Mouse (Mus musculus): ENCODE results near the gene Mboat7. TPM values are rescaled to one million over a fixed set of nuclear protein-coding genes. Genes with fewer than 3 reads are reported as not detected.
"Not testable (repeated sequence)": the region's sequence is repeated elsewhere in the genome, so short reads cannot be mapped to it uniquely, and the experiment has no call there.

Mboat7 gene
- polyA plus RNA-seq, 1 experiment from 2014 or later = 40.7 TPM

DNA sequence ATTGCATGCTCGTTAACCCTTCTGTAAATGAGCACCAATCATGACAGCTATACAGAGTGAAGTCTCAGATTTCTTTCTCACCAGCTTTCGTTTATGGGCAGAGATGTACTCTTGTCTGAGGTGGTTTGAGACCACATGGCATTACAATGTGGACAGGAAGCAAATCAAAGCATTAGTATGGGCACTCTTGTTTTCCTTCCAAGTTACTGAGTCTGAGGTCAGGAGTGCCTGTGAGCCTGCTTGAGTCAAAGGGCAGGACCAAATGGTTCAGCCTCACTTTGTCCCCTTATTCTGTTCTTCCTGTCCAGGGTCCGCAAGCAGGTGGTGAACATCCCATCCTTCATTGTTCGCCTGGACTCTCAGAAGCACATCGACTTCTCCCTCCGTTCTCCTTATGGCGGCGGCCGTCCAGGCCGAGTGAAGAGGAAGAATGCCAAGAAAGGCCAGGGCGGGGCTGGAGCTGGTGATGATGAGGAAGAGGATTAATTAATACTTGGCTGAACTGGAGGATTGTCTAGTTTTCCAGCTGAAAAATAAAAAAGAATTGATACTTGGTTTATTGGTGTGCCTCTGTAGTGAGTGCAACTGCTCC is 13.1 kb upstream of the Mboat7 start:
- Histone ChIP-seq H3K9ac (peak overlapping the region; percentile 96), H3K36me3 (peaks cover 47% of the 10 kb centered on the region), H3K4me2 (peak overlapping the region; percentile 78), H3K9me3 (no peaks in the 10 kb centered on the region), H3K27ac (replicated peaks) (peak overlapping the region; percentile 33; the same call in 1 of the 2 replicates), H3K4me3 (peak overlapping the region; percentile 90), H3K4me1 (peaks cover 21% of the 10 kb centered on the region), H3K27me3 (replicated peaks) (no peaks in the 10 kb centered on the region)
- no peak for ATAC-seq (ENCODE audit: extremely low read depth, insufficient number of reproducible peaks, low FRiP score, low TSS enrichment)
- WGBS = 60% methylated on average over 11 of the region's 11 CpGs

DNA sequence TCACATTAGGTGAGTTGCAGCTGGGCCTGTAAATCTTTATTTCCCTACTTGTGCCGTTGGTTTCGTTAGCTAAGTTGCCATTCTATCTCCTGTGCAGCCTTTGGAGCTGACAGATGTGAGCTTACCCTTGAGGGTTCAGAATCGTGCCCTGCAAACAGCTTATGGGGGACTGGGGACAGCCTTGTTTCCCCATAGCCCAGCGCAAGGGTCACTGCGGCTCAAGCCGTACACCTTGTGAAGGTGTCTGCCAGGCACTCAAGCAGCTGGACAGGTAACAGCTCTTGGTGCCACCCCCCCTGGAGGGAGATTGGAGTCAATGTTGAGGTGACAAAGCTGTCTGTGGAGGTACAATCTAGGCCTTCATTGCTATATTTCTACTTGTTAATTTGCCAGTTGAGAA is 12.6 kb upstream of the Mboat7 start:
- Histone ChIP-seq H3K4me1 (peaks cover 21% of the 10 kb centered on the region), H3K9me3 (no peaks in the 10 kb centered on the region), H3K9ac (peak overlapping the region; percentile 96), H3K4me3 (peak overlapping the region; percentile 90), H3K4me2 (peak overlapping the region; percentile 78), H3K27me3 (replicated peaks) (no peaks in the 10 kb centered on the region), H3K36me3 (peaks cover 52% of the 10 kb centered on the region), H3K27ac (replicated peaks) (0 out of 2 replicates have a peak overlapping the region, but pooled peaks have one; percentile 33)
- ATAC-seq (ENCODE audit: extremely low read depth, insufficient number of reproducible peaks, low FRiP score, low TSS enrichment) = no peak
- 37% methylated on average over 6 of the region's 6 CpGs for whole genome bisulfite sequencing

DNA sequence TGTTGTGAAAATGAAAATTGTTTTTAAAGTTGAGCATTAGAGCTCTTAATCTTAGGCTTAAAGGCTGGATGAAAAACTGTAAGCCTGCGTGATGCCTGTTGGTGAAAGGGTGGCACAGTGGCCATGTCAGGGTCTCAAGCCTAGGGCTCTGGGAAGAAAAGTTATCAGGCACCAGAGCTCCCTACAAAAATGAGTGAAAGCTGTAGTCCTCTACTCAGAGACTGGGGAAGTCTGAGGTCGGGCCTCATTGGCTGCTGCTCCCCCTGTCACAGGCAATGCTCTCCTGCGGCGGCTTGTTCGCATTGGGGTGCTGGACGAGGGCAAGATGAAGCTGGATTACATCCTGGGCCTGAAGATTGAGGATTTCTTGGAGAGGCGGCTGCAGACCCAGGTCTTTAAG is 12.1 kb upstream of the Mboat7 start:
- H3K4me1 ChIP-seq = peaks cover 21% of the 10 kb centered on the region
- 11% methylated on average over 7 of the region's 7 CpGs for WGBS
- peaks cover 57% of the 10 kb centered on the region for H3K36me3 ChIP-seq

DNA sequence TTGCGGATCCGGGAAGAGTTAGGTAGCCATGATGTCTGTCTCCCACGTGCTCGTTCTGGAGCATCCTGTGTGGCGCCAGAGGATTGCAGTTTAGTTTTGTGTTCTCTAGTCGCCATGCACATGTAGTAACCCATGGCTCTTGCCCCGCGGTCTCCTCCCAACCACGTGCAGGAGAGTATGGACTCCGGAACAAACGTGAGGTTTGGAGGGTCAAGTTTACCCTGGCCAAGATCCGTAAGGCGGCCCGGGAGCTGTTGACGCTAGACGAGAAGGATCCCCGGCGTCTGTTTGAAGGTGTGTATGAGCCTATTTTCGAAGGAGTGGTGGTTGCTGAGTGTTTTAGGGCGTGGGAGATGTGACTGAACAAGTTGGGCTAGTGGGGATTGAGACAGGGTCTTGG is 11.2 kb upstream of the Mboat7 start:
- Histone ChIP-seq H3K4me2 (peak overlapping the region; percentile 78), H3K27ac (replicated peaks) (peak overlapping the region; percentile 94), H3K27me3 (replicated peaks) (no peaks in the 10 kb centered on the region), H3K9ac (peak overlapping the region; percentile 96), H3K4me3 (peak overlapping the region; percentile 90), H3K4me1 (peaks cover 21% of the 10 kb centered on the region), H3K36me3 (peaks cover 67% of the 10 kb centered on the region), H3K9me3 (no peaks in the 10 kb centered on the region)
- ATAC-seq (ENCODE audit: extremely low read depth, insufficient number of reproducible peaks, low FRiP score, low TSS enrichment) = peak; percentile 38; the same call in 1 of the 2 replicates
- 1% methylated on average over 20 of the region's 20 CpGs for WGBS

More for the DNA sequence above, 12.1 kb upstream of the Mboat7 start:
- H3K27me3 ChIP-seq (replicated peaks); H3K9me3 ChIP-seq; ATAC-seq (ENCODE audit: extremely low read depth, insufficient number of reproducible peaks, low FRiP score, low TSS enrichment): not testable (repeated sequence)
- Histone ChIP-seq H3K4me2 (peak overlapping the region; percentile 78), H3K4me3 (peak overlapping the region; percentile 90), H3K9ac (peak overlapping the region; percentile 96), H3K27ac (replicated peaks) (peak overlapping the region; percentile 94)

DNA sequence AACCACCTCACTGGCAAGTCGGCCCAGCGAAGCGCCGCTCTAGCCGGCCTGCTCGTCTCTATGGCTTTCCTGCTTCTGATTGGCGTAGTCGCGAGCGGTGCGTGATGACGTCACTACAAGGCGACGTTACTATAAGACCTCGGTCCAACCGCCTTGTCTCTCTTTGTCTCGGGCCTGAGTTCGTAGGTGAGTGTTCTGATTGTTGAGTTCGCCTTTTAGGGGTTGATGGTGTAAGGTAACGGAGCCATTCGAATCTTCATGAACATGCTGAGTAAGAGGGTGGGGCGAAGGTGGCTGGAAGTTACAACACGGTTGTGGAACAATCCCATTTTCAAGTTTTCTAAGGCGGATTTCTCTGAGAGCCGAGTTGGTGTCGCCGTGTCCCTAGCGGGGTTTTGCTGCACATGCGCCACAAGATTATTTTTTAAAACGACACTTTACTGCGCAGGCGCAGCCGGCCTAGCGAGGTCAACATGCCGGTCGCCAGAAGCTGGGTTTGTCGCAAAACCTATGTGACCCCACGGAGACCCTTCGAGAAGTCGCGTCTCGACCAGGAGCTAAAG is 10.6 kb upstream of the Mboat7 start, which contains the start of gene Rps9:
Gene Rps9 (plus strand): TSS at position 115 of the 563 bp plus-strand sequence.
- peaks cover 21% of the 10 kb centered on the region for H3K4me1 ChIP-seq
- peaks cover 72% of the 10 kb centered on the region for H3K36me3 ChIP-seq
- H3K27me3 ChIP-seq (replicated peaks) = no peaks in the 10 kb centered on the region
- H3K9me3 ChIP-seq = no peaks in the 10 kb centered on the region
- WGBS = 1% methylated on average over 42 of the region's 42 CpGs
- H3K9ac ChIP-seq = peak within 1 kb of the TSS; percentile 96
- H3K27ac ChIP-seq (replicated peaks) = peak within 1 kb of the TSS; percentile 94
- peak; percentile 81 for ATAC-seq (ENCODE audit: extremely low read depth, insufficient number of reproducible peaks, low FRiP score, low TSS enrichment)
- peak within 1 kb of the TSS; percentile 78 for H3K4me2 ChIP-seq
- peak within 1 kb of the TSS; percentile 90 for H3K4me3 ChIP-seq

DNA sequence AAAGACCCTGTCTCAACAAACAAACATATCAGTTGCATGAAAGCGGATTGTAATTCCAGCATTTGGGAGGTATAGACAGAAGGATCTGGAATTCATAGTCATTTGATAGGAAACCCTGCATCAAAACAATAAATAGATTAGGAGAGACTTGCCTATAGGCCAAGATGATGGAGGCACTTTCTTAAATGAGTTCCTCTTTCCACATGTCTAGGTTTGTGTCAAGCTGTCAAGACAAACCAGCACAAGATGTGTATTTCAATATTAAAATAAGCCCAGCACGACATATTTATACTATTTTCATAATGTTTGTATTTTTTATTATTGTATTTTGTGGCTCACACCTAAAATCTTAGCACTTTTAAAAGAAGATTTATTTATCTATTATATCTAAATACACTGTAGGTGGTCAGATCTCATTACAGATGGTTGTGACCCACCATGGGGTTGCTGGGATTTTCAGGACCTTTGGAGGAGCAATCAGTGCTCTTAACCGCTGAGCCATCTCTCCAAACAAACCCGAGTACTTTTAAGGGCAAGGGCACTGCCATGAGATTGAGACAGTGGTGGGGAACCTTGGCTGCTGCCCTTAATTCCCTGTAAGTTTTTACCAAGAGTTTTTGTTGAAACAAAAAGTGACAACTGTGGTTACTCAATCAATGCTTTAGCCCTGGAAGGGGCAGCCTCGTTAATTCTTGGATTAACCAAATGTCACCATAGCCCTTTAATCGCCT is 10.0 kb upstream of the Mboat7 start:
- Histone ChIP-seq H3K9me3 (no peaks in the 10 kb centered on the region), H3K9ac (peak overlapping the region; percentile 96), H3K27me3 (replicated peaks) (no peaks in the 10 kb centered on the region), H3K36me3 (peaks cover 77% of the 10 kb centered on the region), H3K4me3 (peak overlapping the region; percentile 90), H3K4me1 (peaks cover 21% of the 10 kb centered on the region), H3K4me2 (peak overlapping the region; percentile 78), H3K27ac (replicated peaks) (peak overlapping the region; percentile 94)
- no peak for ATAC-seq (ENCODE audit: extremely low read depth, insufficient number of reproducible peaks, low FRiP score, low TSS enrichment)
- 18% methylated on average over 6 of the region's 6 CpGs for WGBS

DNA sequence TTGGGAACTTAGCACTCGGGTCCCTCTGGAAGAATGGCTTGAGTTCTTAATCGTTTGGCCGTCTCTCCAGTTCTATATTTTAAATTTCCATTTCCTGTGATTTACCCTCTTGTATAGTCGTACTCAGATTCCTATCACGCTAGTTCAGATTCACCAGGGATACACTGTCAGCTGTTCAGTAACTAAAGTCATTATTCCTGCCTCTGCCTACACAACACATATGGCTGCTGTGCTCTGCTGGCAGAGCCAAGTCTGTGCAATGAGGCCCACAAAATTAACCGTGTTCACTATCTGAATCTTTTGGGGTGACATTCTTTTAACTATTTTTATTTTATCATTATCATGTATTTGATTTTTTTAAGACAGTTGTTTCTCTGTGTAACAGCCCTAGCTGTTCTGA is 5.1 kb upstream of the Mboat7 start:
- Histone ChIP-seq H3K36me3 (peaks cover 67% of the 10 kb centered on the region), H3K27me3 (replicated peaks) (no peaks in the 10 kb centered on the region), H3K4me3 (no peak overlapping the region), H3K27ac (replicated peaks) (no peak overlapping the region), H3K4me1 (peaks cover 11% of the 10 kb centered on the region), H3K9me3 (no peaks in the 10 kb centered on the region), H3K9ac (no peak overlapping the region), H3K4me2 (no peak overlapping the region)
- no peak for ATAC-seq (ENCODE audit: extremely low read depth, insufficient number of reproducible peaks, low FRiP score, low TSS enrichment)
- 90% methylated on average over 6 of the region's 6 CpGs for WGBS

DNA sequence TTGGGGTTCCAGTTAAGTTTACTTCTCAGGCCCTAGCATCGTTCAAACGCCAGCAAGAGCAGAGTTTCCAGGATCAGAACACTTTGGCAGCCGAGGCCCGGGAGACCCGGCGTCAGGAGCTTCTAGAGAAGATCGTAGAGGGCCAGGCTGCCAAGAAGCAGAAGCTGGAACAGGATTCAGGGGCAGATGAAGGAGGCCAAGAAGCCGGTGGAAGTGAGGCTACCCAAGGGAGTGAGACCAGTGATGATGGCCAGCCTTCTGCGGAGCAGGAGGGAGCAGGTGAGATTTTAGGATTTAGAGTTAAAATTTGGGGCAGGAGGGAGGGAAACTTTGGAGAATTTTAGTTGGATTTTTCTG is 1.6 kb upstream of the Mboat7 start:
- Histone ChIP-seq H3K4me3 (peak overlapping the region; percentile 79), H3K27ac (replicated peaks) (peak overlapping the region; percentile 99), H3K4me1 (peaks cover 25% of the 10 kb centered on the region), H3K36me3 (peaks cover 56% of the 10 kb centered on the region), H3K4me2 (peak overlapping the region; percentile 96), H3K9ac (peak overlapping the region; percentile 88)
- not testable (repeated sequence) for H3K9me3 ChIP-seq; H3K27me3 ChIP-seq (replicated peaks); ATAC-seq (ENCODE audit: extremely low read depth, insufficient number of reproducible peaks, low FRiP score, low TSS enrichment)
- WGBS = 6% methylated on average over 9 of the region's 9 CpGs

DNA sequence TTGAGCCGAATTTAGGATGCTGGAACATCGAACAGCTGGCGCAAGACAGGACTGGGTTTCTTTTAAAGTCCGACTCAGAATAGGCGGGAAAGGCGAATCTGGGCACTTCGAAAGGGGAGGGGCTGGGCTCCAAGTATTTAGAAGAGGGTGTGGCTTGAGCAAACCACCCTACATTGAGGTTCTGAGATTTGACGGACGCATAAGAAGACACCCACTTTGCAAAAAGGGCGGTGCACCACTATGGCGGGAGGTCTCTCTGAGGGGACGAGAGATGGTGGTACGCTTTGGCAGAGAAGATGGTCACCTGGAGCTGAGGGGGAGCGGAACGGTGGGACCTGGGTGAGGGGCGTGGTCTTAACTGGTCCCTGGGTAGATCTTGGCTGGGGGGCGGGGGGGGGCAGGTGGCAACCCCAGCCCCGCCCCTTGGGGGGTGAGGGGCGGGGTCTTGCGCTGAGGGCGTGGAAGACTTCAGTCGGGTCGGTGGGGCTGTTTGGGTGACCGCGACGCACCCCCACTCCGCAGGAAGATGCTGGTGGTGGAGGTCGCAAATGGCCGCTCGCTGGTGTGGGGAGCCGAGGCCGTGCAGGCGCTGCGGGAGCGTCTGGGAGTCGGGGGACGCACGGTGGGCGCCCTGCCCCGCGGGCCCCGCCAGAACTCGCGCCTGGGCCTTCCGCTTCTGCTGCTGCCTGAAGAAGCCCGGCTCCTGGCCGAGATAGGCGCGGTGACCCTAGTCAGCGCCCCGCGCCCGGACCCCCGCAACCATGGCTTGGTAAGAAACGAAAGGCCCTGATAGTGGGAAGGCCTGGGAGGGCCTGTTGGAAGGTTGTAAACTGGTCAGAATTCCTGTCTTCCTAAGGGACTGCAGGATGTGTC is 989 bp upstream of the Mboat7 start:
- WGBS = under 1% methylated on average over 54 of the region's 55 CpGs
- Histone ChIP-seq H3K4me3 (peak overlapping the region; percentile 79), H3K9ac (peak overlapping the region; percentile 88), H3K4me2 (peak overlapping the region; percentile 96), H3K27me3 (replicated peaks) (no peaks in the 10 kb centered on the region), H3K36me3 (peaks cover 55% of the 10 kb centered on the region), H3K4me1 (peaks cover 25% of the 10 kb centered on the region), H3K9me3 (no peaks in the 10 kb centered on the region), H3K27ac (replicated peaks) (peak overlapping the region; percentile 99)
- peak; percentile 40 for ATAC-seq (ENCODE audit: extremely low read depth, insufficient number of reproducible peaks, low FRiP score, low TSS enrichment)

DNA sequence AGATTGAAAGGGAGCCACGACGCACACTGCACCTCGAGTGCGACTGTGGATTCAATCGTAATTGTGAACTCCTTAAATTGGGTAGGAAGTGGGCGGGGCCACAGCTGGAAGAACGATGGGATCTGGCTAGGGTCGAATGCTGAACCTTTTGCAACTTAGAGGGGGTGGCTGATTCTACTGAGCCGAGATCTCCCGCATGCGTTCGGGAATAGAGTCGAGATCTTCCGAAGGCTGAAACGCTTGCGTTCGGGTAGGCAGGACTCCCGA is 419 bp upstream of the Mboat7 start:
- Histone ChIP-seq H3K4me2 (peak overlapping the region; percentile 96), H3K4me1 (peaks cover 25% of the 10 kb centered on the region), H3K4me3 (peak overlapping the region; percentile 79), H3K9ac (peak overlapping the region; percentile 88), H3K36me3 (peaks cover 50% of the 10 kb centered on the region), H3K27me3 (replicated peaks) (no peaks in the 10 kb centered on the region), H3K27ac (replicated peaks) (peak overlapping the region; percentile 99), H3K9me3 (no peaks in the 10 kb centered on the region)
- ATAC-seq (ENCODE audit: extremely low read depth, insufficient number of reproducible peaks, low FRiP score, low TSS enrichment) = no peak
- WGBS = under 1% methylated on average over 18 of the region's 18 CpGs

Measured in heart, embryonic 13.5 days (tissue).